Mouse (Mus musculus) forebrain, embryonic 12.5 days (tissue): ENCODE results near the gene Tmem248. TPM values are rescaled to one million over a fixed set of nuclear protein-coding genes. Genes with fewer than 3 reads are reported as not detected.

Experiments used
- polyA plus RNA-seq: library from polyadenylated mRNA; unstranded; fragments of >200 nt; fragmentation: Nextera tagmentation; extraction: Ambion mirVana; gene quantifications from 2 replicates; pipeline ENCODE4 v1.2.1, GENCODE M21; 2016

Gene Tmem248
- polyA plus RNA-seq, 1 experiment from 2014 or later = 29.2 TPM

Other genes with a start within 250 kb of the Tmem248 start
- 17.1 and 20.6 TPM in 2 replicates for gene Gusb, start 214.0 kb upstream of the Tmem248 start, polyA plus RNA-seq
- gene Asl, start 187.8 kb upstream of the Tmem248 start, polyA plus RNA-seq = 20.9 and 23.5 TPM in 2 replicates
- gene Crcp, start 187.8 kb upstream of the Tmem248 start, polyA plus RNA-seq = 54.0 and 55.8 TPM in 2 replicates
- 55.1 and 56.5 TPM in 2 replicates for gene Tpst1, start 143.8 kb upstream of the Tmem248 start, polyA plus RNA-seq
- gene Kctd7, start 72.2 kb upstream of the Tmem248 start, polyA plus RNA-seq = 7.5 and 7.7 TPM in 2 replicates
- 30.7 and 31.5 TPM in 2 replicates for gene Rabgef1, start 45.3 kb upstream of the Tmem248 start, polyA plus RNA-seq
- gene Sbds, start 38.4 kb downstream of the Tmem248 start, polyA plus RNA-seq = 74.9 and 76.2 TPM in 2 replicates
- 28.1 and 29.8 TPM in 2 replicates for gene Tyw1, start 38.5 kb downstream of the Tmem248 start, polyA plus RNA-seq
- gene Caln1, start 152.4 kb downstream of the Tmem248 start, polyA plus RNA-seq = 0.79 and 0.86 TPM in 2 replicates
- not detected in 2 replicates for gene A330070K13Rik, start 167.6 kb downstream of the Tmem248 start, polyA plus RNA-seq